Mouse (Mus musculus): ENCODE data around the gene Pcgf5.

The Pcgf5 gene

GRCm38 (mm10) chr19:36495555-36495954 is 147.4 kb downstream of the Pcgf5 start:
- no peak for DNase-seq (ENCODE audit: low spot score in 2 of 2)

- DNase-seq (ENCODE audit: low spot score in 2 of 2) = no peak
Observed at GRCm38 (mm10) chr19:36496532-36496931, 148.4 kb downstream of the Pcgf5 start.

GRCm38 (mm10) chr19:36497067-36497466 is 149.0 kb downstream of the Pcgf5 start:
- DNase-seq (ENCODE audit: low spot score in 2 of 2) = no peak

- DNase-seq (ENCODE audit: low spot score in 2 of 2) = no peak
Observed at GRCm38 (mm10) chr19:36497744-36498143, 149.6 kb downstream of the Pcgf5 start.

- no peak for DNase-seq (ENCODE audit: low spot score in 2 of 2)
Observed at GRCm38 (mm10) chr19:36504716-36505115, 156.6 kb downstream of the Pcgf5 start.

Data from spleen, postnatal 14 days (tissue).